Mouse (Mus musculus) hindbrain, embryonic 16.5 days (tissue): ENCODE data around the gene Bhlha15. TPM values are rescaled to one million over a fixed set of nuclear protein-coding genes. Genes with fewer than 3 reads are reported as not detected.

Experiments
- ATAC-seq: fragments of 200-750 bp; cut with Nextera tagmentation; 2 replicates; pipeline ENCODE4 v1.8.0; 2017; ENCODE audit warnings: moderate TSS enrichment, moderate library complexity
- H3K27ac ChIP-seq: fragments of 300-500 bp; sonication (generic); 2 replicates; pipeline ENCODE4 v1.5.1; 2014; ENCODE audit warnings: low read depth, mild to moderate bottlenecking, control low read depth, low read length, moderate library complexity
- H3K27me3 ChIP-seq: fragments of 300-500 bp; sonication (generic); replicated peaks from 2 replicates; pipeline ENCODE4 v1.6.1; 2014; ENCODE audit warnings: low read length; ENCODE audit not compliant: control insufficient read depth, insufficient read depth
- H3K36me3 ChIP-seq: fragments of 300-500 bp; sonication (generic); 2 replicates; pipeline ENCODE4 v1.6.1; 2014; ENCODE audit warnings: mild to moderate bottlenecking, low read length, moderate library complexity, mixed read lengths; ENCODE audit not compliant: control insufficient read depth, insufficient read depth
- H3K4me1 ChIP-seq: fragments of 300-500 bp; sonication (generic); 2 replicates; pipeline ENCODE4 v1.6.1; 2014; ENCODE audit warnings: low read depth, low read length; ENCODE audit not compliant: control insufficient read depth, insufficient read depth
- H3K4me2 ChIP-seq: fragments of 300-500 bp; sonication (generic); 2 replicates; pipeline ENCODE4 v1.6.1; 2014; ENCODE audit warnings: mild to moderate bottlenecking, low read length, control low read depth, moderate library complexity
- H3K4me3 ChIP-seq: fragments of 300-500 bp; sonication (generic); 2 replicates; pipeline ENCODE4 v1.5.1; 2014; ENCODE audit warnings: mild to moderate bottlenecking, low read length, control low read depth, moderate library complexity
- H3K9ac ChIP-seq: fragments of 300-500 bp; sonication (generic); 2 replicates; pipeline ENCODE4 v1.6.1; 2014; ENCODE audit warnings: low read depth, mild to moderate bottlenecking, control low read depth, low read length, moderate library complexity
- H3K9me3 ChIP-seq: fragments of 300-500 bp; sonication (generic); 2 replicates; pipeline ENCODE4 v1.6.1; 2014; ENCODE audit warnings: mild to moderate bottlenecking, low read length, moderate library complexity; ENCODE audit not compliant: control insufficient read depth
- WGBS: fragments of 180-500 bp; shearing (Covaris S2); extraction: QIAGEN DNeasy Blood & Tissue Kit; methylation state at CpG from one replicate; pipeline ENCODE4 v1.1.7; 2014; 5-methylcytosine and 5-hydroxymethylcytosine counted together
- polyA plus RNA-seq: library from polyadenylated mRNA; unstranded; fragments of >200 nt; fragmentation: Nextera tagmentation; extraction: Ambion mirVana; gene quantifications from 2 replicates; pipeline ENCODE4 v1.2.1, GENCODE M21; 2015

Bhlha15 gene
- polyA plus RNA-seq, 1 experiment from 2014 or later = 0.09 TPM

- no peaks in the 10 kb centered on the region for H3K4me1 ChIP-seq
- no peak overlapping the region for H3K4me2 ChIP-seq
- no peak overlapping the region for H3K27ac ChIP-seq
- ATAC-seq = no peak
- H3K9ac ChIP-seq = no peak overlapping the region
- WGBS = 84% methylated on average over 7 of the region's 7 CpGs
- no peaks in the 10 kb centered on the region for H3K36me3 ChIP-seq
- no peaks in the 10 kb centered on the region for H3K27me3 ChIP-seq
- no peak overlapping the region for H3K4me3 ChIP-seq
- no peaks in the 10 kb centered on the region for H3K9me3 ChIP-seq
These were observed 44.6 kb downstream of the Bhlha15 start for GRCm38 (mm10) chr5:144234714-144235113.

- H3K4me2 ChIP-seq = no peak overlapping the region
- H3K9ac ChIP-seq = no peak overlapping the region
- H3K4me1 ChIP-seq = no peaks in the 10 kb centered on the region
- no peaks in the 10 kb centered on the region for H3K36me3 ChIP-seq
- WGBS = 82% methylated on average over 1 of the region's 1 CpGs
- no peak for ATAC-seq
- H3K9me3 ChIP-seq = no peaks in the 10 kb centered on the region
- no peak overlapping the region for H3K4me3 ChIP-seq
- no peak overlapping the region for H3K27ac ChIP-seq
- no peaks in the 10 kb centered on the region for H3K27me3 ChIP-seq
These were observed 48.9 kb downstream of the Bhlha15 start for GRCm38 (mm10) chr5:144238969-144239368.

Other genes with a start within 250 kb of the Bhlha15 start
- gene Ccz1, start 175.4 kb upstream of the Bhlha15 start, polyA plus RNA-seq = 73.6 and 78.4 TPM in 2 replicates
- 0.59 TPM in 1 of 2 replicates, not detected in the other for gene Ocm, start 163.6 kb upstream of the Bhlha15 start, polyA plus RNA-seq
- 9.1 TPM in 2 replicates for gene Lmtk2, start 89.8 kb upstream of the Bhlha15 start, polyA plus RNA-seq
- gene Tecpr1, start 33.3 kb downstream of the Bhlha15 start, polyA plus RNA-seq = 41.8 and 45.8 TPM in 2 replicates
- 80.7 and 90.7 TPM in 2 replicates for gene Bri3, start 54.2 kb downstream of the Bhlha15 start, polyA plus RNA-seq
- 1.8 and 2.2 TPM in 2 replicates for gene Baiap2l1, start 167.8 kb downstream of the Bhlha15 start, polyA plus RNA-seq